Mouse (Mus musculus) 416B (cell line): ENCODE data around the gene Trpm1.
A peak's percentile ranks its signal among the peaks of the same experiment; 100 is the strongest.

Experiments used
- DNase-seq: peaks from one replicate; pipeline ENCODE4 v3.0.0; 2011; ENCODE audit warnings: low read depth

The Trpm1 gene

DNA sequence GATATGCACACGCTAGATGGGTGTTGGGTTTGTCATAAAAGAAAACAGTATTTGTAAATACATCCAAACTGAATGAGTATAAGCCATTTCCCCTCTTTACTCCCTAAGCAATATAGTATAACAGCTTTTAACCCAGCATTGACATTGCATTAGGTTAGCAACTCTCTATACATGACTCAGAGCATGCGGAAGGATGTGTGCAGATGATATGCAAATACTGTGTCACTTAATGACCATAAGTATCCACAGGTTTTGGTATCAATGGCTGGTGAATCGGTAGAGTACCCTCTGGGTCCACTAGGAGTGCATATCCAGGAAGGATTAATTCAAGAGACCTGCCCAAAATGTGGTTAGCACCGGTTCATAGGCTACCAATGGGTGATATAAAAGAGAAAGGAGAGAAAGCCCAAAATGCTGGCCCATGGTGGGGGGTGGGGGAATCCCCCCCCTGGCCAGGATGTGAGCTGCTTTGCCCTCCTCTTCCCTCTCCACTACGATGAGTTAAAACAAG lies 80.7 kb downstream of the Trpm1 start:
- DNase-seq: peak; percentile 38

DNA sequence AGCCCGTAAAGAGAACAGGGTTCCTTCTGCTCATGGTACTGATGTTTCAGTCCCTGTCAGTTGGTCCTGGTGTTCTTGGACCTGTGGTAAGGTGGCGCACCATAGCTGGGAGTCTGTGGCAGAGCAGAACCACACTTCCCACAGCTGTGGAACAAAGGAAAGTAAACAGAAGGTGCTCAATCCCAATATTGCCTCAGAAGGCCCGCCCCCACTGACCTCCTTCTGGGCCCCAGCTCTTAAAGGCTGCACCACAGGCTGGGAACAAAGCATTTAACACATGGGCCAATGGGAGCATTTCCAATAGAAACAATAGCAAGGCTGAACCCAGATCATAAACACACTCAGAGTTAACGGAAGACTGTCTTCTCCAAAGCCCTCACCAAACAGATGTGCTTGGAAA lies 82.9 kb downstream of the Trpm1 start:
- DNase-seq: no peak

DNA sequence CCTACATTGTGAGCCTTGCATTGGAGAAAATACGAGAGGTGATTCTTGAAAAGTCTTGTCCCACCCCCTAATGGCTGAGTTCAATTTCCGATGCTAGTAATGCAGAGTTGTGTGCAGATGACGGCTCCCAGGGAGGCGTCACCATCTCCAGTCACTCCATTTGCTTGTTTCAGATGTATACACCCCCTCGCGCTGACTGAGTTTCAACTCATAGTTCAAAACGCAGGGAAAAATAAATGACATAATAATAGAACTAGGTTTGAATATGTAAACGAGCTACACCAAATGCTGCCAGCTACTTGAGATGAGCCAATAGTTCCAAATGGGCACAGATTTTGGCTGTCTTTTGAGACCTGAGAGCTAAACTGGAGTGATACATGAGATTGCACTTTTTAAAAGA lies 84.1 kb downstream of the Trpm1 start:
- DNase-seq: no peak

- DNase-seq: no peak
Observed at GRCm38 (mm10) chr7:64238410-64239086, 84.9 kb downstream of the Trpm1 start.

DNA sequence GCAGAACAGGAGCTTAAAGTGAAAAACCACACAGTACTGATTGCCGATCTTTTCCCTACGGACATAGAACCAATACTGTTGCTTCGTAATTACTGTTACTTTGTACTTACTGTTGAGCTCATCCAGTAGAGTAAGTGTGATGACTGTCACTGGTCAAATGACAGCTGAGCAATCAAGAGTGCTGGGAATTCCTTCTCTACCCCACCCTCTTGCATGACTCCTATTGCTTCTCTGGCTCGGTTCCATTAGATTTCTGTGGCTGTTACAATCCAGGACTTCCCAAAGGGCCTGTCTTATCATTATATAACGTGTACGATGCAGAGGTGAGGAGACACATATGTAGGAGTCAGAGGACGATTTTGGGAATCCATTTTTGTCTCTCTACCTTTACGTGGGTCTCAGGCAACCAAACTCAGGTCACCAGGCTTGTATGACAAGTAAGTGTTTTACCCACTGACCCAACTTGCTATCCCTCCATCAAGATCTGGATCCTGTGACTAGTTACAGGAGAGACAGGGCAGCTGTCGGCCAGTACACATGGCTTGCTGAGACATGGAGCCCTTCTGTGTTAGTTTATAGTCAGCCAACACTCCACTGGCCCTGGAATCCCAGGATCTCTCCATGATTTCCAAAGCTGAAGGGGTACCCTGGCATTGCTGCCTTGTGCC lies 85.6 kb downstream of the Trpm1 start:
- no peak for DNase-seq

- DNase-seq: no peak
Observed at GRCm38 (mm10) chr7:64239806-64240315, 86.2 kb downstream of the Trpm1 start.

- DNase-seq: no peak
Observed at GRCm38 (mm10) chr7:64242424-64242823, 88.8 kb downstream of the Trpm1 start.

GRCm38 (mm10) chr7:64244371-64244770 lies 90.7 kb downstream of the Trpm1 start:
- no peak for DNase-seq

- DNase-seq: no peak
Observed at GRCm38 (mm10) chr7:64246713-64247112, 93.1 kb downstream of the Trpm1 start.

DNA sequence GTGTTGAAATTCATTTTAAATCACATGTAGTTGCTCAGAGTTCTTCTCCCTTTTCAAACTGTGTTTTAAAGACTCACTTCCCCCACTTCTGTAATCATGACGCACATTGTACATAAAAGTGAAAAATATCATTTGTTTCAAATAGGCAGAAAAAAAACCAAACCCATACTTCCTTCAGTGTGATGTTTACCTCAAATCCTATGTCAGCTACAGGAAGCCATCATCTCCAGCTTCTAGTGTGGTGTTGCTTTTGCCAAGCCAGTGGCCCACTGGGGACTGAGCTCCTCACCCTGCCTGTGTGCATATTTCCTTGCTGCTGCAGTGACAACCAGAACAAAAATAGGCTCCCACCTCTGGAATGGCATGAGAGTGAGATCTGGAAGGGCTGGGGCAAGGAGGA lies 94.7 kb downstream of the Trpm1 start:
- no peak for DNase-seq

GRCm38 (mm10) chr7:64249715-64250114 lies 96.1 kb downstream of the Trpm1 start:
- no peak for DNase-seq

GRCm38 (mm10) chr7:64250417-64250816 lies 96.8 kb downstream of the Trpm1 start:
- no peak for DNase-seq

DNA sequence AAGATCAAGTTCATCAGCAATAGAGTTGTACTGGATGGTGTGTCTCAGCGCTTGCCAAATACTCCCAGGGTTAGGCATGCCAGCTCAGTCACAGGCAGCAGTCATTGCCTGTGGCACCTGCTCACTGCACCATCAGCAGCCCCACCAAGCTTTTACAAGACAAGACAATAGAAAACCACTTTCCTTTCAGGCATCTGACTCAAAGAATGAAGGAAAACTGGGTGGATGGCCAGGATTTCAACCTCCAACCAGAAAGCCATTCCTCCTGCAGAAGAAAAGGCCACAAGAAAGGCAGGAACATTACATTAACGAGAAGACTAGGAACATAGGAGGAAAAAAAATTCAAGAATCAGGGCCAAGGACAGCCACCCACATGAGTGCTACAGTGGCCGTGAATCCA lies 100.1 kb downstream of the Trpm1 start:
- DNase-seq: no peak

- DNase-seq: no peak
Observed at GRCm38 (mm10) chr7:64265502-64266279, 112.1 kb downstream of the Trpm1 start.

DNA sequence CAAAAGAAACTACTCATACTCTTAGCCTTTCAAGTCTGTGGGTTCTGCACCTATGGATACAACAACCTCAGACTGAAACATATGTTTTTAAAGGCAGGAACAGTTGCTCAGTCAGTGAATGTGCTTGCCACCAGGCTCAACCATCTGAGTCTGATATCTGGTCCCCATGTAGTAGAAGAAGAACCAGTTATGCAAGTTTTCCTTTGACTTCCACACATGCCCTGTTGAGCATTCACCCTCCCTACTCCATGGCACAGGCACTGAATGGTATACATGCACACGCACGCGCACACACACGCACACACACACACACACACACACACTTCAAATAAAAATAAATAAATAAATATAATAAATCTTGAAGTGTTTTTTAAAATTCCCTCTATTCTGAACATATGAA lies 113.0 kb downstream of the Trpm1 start:
- DNase-seq: no peak

- DNase-seq: no peak
Observed at GRCm38 (mm10) chr7:64271926-64272325, 118.3 kb downstream of the Trpm1 start.

DNA sequence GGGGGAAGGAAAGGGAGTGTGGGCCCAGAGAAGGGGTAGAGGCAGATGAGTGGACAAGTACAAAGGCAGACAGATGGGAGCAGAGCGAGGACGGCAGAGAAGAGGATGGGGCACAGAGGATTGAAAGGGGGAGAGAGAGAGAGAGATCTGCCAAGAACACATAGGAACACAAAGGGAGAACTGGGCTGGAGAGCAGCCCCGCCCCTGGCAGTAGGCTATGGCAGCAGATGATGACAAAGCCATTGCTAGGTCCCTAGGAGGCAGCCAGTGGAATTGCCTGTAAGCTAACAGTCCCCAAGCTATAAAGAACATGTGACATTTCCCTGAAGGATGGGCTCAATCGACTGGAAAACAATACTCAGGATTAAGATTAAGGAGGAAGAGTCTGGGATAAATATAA lies 121.9 kb downstream of the Trpm1 start:
- no peak for DNase-seq

GRCm38 (mm10) chr7:64276921-64277320 lies 123.3 kb downstream of the Trpm1 start:
- peak; percentile 25 for DNase-seq

- DNase-seq: no peak
Observed at GRCm38 (mm10) chr7:64278526-64278925, 124.9 kb downstream of the Trpm1 start.

DNA sequence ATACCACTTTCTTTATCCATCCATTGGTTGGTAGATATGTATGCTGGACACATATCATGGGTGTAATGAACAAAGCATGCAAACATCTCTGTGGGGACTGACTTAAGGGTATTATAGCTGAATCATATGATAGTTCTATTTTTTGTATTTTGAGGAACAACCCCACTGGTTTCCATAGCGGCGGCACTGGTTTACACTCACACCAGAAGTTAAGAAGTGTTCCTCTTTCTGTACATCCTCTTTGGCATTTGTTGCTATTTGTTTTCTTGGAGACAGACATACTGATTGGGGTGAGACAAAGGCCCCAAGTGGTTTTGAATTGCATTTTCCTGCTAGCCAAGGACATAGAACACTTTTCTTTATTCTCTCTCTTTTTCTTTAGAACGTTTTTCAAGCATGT lies 125.9 kb downstream of the Trpm1 start:
- no peak for DNase-seq

DNA sequence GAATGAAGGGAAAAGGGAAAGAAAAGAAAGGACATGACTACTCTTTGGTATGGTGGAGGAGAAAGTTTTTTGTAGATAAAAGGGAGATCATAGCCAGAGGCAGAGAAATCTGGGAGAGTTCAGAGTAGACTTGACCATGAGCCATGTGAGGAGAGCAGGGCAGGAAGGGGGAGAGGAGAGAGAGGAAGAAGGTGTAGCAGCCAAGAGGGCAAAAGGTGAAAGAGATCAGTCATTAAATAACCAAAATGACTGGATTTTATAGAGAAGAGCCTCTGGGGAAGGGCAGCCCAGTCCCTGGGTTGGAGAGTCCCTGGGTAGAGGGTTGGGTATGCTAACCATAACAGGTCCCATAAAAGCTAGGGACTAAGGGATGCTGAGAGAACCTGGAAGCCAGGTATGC lies 132.9 kb downstream of the Trpm1 start:
- no peak for DNase-seq

DNA sequence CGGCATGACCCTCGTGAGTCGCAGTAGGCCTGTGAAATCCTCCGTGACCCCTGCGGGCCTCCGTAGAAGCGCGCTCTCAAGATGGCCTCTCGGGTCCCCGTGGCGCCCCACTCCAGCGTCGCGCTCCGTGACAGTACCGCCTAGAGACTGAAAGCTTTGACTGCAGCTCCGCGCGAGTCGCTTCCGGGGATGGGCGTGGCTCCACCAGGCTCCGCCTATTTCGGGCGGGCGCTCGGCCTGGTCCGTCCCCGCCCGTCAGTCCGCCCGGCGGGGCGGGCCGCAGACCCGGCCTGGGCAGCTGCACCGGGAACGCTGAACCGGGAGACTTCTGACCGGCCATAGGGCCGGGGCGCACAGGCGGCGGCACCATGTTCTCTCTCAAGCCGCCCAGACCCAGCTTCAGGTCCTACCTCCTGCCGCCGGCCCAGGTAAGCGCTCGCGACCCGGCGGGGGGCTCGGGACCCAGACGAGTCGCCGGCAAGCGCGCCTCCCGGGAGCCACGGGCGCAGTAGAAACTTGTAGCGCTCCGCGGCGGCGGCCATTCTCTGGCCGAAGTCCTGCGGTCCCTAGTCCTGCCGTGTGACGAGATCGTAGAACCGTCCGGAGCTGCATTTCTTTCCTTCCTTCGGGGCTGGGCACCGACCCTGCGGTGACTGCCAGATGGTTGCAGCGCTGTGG lies 133.9 kb downstream of the Trpm1 start, which contains the start of gene Mtmr10:
Gene Mtmr10 (plus strand): TSS at position 240 of the 678 bp plus-strand sequence.
- DNase-seq: peak; percentile 8
